Mouse (Mus musculus) midbrain, embryonic 16.5 days (tissue): ENCODE measurements around the gene Fbxl4. TPM values are rescaled to one million over a fixed set of nuclear protein-coding genes. Genes with fewer than 3 reads are reported as not detected.

ENCODE experiments used
- ATAC-seq: fragments of 200-750 bp; cut with Nextera tagmentation; 2 replicates; pipeline ENCODE4 v1.8.0; 2017; ENCODE audit warnings: moderate TSS enrichment
- H3K27ac ChIP-seq: fragments of 300-500 bp; sonication (generic); 2 replicates; pipeline ENCODE4 v1.5.1; 2014; ENCODE audit warnings: mild to moderate bottlenecking, low read length, mixed read lengths
- H3K27me3 ChIP-seq: fragments of 300-500 bp; sonication (generic); 2 replicates; pipeline ENCODE4 v1.6.1; 2014; ENCODE audit warnings: low read depth, low read length, mixed read lengths; ENCODE audit not compliant: control insufficient read depth, insufficient read depth
- H3K36me3 ChIP-seq: fragments of 300-500 bp; sonication (generic); 2 replicates; pipeline ENCODE4 v1.6.1; 2014; ENCODE audit warnings: mild to moderate bottlenecking, low read length, moderate library complexity, mixed read lengths; ENCODE audit not compliant: control insufficient read depth, insufficient read depth
- H3K4me1 ChIP-seq: fragments of 300-500 bp; sonication (generic); 2 replicates; pipeline ENCODE4 v1.6.1; 2014; ENCODE audit warnings: mild to moderate bottlenecking, low read length, mixed read lengths; ENCODE audit not compliant: control insufficient read depth, insufficient read depth
- H3K4me2 ChIP-seq: fragments of 300-500 bp; sonication (generic); 2 replicates; pipeline ENCODE4 v1.6.1; 2014; ENCODE audit warnings: mild to moderate bottlenecking, low read length, mixed read lengths
- H3K4me3 ChIP-seq: fragments of 300-500 bp; sonication (generic); 2 replicates; pipeline ENCODE4 v1.5.1; 2014; ENCODE audit warnings: low read depth, mild to moderate bottlenecking, low read length, moderate library complexity, mixed read lengths
- H3K9ac ChIP-seq: fragments of 300-500 bp; sonication (generic); 2 replicates; pipeline ENCODE4 v1.6.1; 2014; ENCODE audit warnings: low read depth, low read length, mixed read lengths
- H3K9me3 ChIP-seq: fragments of 300-500 bp; sonication (generic); replicated peaks from 2 replicates; pipeline ENCODE4 v1.6.1; 2014; ENCODE audit warnings: mild to moderate bottlenecking, low read length, mixed read lengths; ENCODE audit not compliant: control insufficient read depth, poor library complexity, severe bottlenecking
- WGBS: fragments of 180-500 bp; shearing (Covaris S2); extraction: QIAGEN DNeasy Blood & Tissue Kit; methylation state at CpG from one replicate; pipeline ENCODE4 v1.1.7; 2014; 5-methylcytosine and 5-hydroxymethylcytosine counted together
- polyA plus RNA-seq: library from polyadenylated mRNA; unstranded; fragments of >200 nt; fragmentation: Nextera tagmentation; extraction: Ambion mirVana; gene quantifications from 2 replicates; pipeline ENCODE4 v1.2.1, GENCODE M21; 2015

The Fbxl4 gene
- polyA plus RNA-seq, 1 experiment from 2014 or later, result 17.3 TPM

DNA sequence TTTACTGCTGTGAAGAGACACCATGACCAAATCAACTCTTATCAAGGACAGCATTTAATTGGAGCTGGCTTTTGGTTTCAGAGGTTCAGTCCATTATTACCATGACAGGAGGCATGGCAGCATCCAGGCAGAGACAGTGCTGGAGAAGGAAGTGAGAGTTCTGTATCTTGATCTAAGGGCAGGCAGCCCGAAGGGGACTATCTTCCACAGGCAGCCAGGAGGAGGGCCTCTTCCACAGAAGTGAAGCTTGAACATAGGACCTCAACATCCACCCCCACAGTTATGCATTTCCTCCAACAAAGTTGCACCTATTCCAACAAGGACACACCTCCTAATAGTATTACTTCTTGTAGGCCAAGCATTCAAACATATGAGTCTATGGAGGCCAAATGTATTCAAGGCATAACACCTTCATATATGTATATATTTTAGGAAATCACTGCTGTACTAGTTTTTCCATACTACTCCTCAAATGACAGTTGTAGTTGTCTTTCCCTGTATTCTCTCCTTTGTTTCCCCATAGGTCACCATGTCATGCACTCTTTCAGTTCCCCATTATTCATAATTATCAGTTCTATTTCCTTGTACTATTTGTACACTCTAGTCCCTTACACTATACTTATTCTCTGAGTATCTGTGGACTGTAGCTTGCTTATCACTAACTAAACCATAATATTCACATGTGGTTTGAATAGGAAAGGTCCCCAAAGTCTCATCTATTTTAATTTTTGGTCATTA is 26.4 kb downstream of the Fbxl4 start:
- no peak overlapping the region for H3K9ac ChIP-seq
- H3K4me2 ChIP-seq, result no peak overlapping the region
- no peaks in the 10 kb centered on the region for H3K27me3 ChIP-seq
- no peaks in the 10 kb centered on the region for H3K9me3 ChIP-seq
- H3K36me3 ChIP-seq, result no peaks in the 10 kb centered on the region
- H3K27ac ChIP-seq, result no peak overlapping the region
- H3K4me3 ChIP-seq, result no peak overlapping the region
- WGBS, result 91% methylated on average over 1 of the region's 1 CpGs
- ATAC-seq, result no peak
- H3K4me1 ChIP-seq, result no peaks in the 10 kb centered on the region

DNA sequence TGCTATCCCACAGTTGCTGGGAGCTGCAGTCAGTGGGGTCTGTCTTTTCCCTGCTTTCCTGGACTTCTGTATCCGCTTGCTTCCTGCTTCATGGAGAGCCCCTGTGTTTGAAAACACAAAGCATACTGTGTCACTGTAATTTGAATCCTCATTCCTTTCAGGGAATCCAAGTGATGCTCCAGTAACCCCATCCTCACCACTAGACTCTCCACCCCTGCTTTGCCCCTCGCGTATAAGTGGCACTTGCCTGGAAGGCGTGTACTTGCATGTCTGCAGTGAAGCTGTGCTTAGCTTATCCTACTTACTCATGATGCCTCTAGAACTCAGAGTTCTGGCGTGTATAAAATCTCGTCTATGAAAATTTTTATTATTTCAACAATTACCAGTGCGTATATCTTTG is 32.7 kb downstream of the Fbxl4 start:
- Histone ChIP-seq H3K4me2 (no peak overlapping the region), H3K4me1 (peaks cover 8% of the 10 kb centered on the region), H3K27me3 (no peaks in the 10 kb centered on the region), H3K9ac (no peak overlapping the region), H3K27ac (no peak overlapping the region), H3K9me3 (no peaks in the 10 kb centered on the region), H3K4me3 (no peak overlapping the region), H3K36me3 (no peaks in the 10 kb centered on the region)
- ATAC-seq, result no peak
- WGBS, result 45% methylated on average over 7 of the region's 7 CpGs

DNA sequence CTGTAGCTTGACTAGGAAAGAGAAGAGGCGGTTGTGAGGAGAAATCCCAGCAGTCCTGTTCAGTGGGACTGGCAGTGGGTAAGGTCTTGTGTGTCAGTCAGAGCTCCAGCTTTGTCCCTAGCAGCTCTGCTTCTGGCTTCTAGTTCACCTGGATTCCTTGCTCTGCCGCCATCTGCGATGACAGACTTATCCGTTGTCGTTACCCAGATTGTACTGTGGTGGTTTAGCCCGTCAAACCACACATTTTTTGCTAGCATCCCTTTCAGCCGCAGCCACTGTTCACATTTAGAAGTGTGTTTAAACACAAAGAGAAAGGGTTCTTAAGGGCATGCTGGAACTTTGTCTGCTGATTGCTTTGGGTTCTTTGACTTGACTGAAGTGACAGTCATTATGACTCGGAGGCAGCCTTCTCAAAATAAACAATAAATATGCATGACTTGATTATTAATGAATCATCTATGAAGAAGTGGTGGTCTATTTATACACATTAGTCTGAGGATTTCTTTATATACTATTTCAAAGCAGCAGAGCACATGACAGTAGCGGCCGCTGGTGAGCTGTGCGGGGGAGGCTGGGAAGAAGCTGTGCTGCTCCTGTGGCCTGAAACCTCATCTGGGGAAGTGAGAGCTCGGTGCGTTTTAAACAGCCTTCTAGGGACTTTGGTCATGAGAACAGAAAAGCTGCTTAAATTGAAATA is 35.6 kb downstream of the Fbxl4 start:
- Histone ChIP-seq H3K36me3 (no peaks in the 10 kb centered on the region), H3K9ac (no peak overlapping the region), H3K4me3 (no peak overlapping the region), H3K27ac (no peak overlapping the region), H3K27me3 (no peaks in the 10 kb centered on the region), H3K4me2 (no peak overlapping the region; the same call in 1 of the 2 replicates), H3K4me1 (peaks cover 8% of the 10 kb centered on the region), H3K9me3 (no peaks in the 10 kb centered on the region)
- 48% methylated on average over 13 of the region's 13 CpGs for WGBS
- ATAC-seq, result peak; percentile 74

DNA sequence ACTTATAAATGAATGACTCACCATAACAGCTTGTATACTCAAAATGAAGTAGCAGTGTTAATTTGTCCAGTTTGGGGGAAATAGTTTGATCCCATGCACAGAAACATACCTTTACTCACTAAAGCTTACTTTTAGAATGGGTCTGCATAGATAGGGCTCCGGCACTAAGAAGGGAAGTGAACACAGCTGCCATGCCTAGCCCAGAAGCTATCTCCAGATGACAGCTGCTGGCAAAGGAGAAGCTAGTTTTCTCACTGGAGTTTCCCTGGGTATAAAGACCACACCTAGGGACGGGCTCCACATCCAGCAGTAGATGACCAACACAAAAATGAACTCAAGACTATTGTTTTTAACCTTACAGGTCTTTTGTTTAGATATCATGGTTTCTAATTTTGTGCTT is 38.1 kb downstream of the Fbxl4 start:
- no peak overlapping the region for H3K4me3 ChIP-seq
- no peak overlapping the region for H3K27ac ChIP-seq
- no peak overlapping the region for H3K9ac ChIP-seq
- no peaks in the 10 kb centered on the region for H3K9me3 ChIP-seq
- H3K4me2 ChIP-seq, result no peak overlapping the region
- 0 out of 2 replicates have a peak, but pooled peaks cover 3% of the 10 kb centered on the region for H3K36me3 ChIP-seq
- 89% methylated on average over 2 of the region's 2 CpGs for WGBS
- no peak for ATAC-seq
- peaks cover 8% of the 10 kb centered on the region for H3K4me1 ChIP-seq
- H3K27me3 ChIP-seq, result no peaks in the 10 kb centered on the region

DNA sequence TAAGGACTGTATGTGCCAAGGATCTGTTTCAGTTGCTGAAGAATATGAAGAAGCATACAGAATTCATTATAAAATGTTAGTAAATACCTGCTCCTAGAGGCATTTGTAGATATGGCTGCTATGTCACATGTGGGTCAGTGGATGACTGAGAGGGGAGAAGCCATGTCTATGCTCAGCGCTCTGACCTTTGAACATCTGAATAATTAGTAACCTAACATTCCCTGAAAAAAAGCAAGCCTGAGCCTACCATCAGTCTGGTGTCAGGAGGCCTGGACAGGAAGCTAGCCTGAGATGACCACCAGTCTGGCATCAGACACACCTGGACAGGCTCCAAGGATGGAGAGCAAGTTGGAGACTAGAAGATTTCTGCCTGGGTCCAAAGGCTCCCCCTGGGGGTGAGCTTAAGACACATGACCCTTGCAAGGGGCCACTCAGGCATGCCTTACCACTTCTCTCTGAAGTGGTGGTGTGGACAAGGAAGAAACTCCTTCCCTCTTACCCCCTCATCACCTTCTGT is 39.2 kb downstream of the Fbxl4 start:
- no peak for ATAC-seq
- H3K4me3 ChIP-seq, result no peak overlapping the region
- H3K9ac ChIP-seq, result no peak overlapping the region
- H3K9me3 ChIP-seq, result no peaks in the 10 kb centered on the region
- 96% methylated on average over 1 of the region's 1 CpGs for WGBS
- H3K36me3 ChIP-seq, result 0 out of 2 replicates have a peak, but pooled peaks cover 3% of the 10 kb centered on the region
- H3K4me1 ChIP-seq, result peaks cover 8% of the 10 kb centered on the region
- no peaks in the 10 kb centered on the region for H3K27me3 ChIP-seq
- no peak overlapping the region for H3K4me2 ChIP-seq
- no peak overlapping the region for H3K27ac ChIP-seq

DNA sequence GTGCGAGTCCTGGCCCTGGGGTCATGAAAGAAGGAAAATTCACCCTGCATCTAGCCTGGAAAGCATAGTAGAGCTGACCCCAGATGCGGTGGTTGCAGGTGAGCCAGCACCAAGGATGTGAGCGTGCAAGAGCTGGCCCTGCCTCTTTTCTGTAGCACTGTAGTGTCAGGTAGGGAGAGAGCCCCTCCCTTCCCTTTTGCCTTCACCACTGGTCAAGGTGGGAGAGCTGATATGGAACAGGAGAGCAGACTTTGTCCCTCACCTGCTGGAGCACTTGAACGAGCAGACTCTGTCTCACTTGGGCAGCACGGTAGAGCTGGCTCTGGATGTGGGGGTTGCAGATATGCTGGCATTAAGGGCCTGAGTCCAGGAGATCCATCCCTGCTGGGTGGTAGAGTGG is 39.7 kb downstream of the Fbxl4 start:
- H3K27ac ChIP-seq, result no peak overlapping the region
- no peaks in the 10 kb centered on the region for H3K27me3 ChIP-seq
- 0 out of 2 replicates have a peak, but pooled peaks cover 3% of the 10 kb centered on the region for H3K36me3 ChIP-seq
- H3K4me1 ChIP-seq, result peaks cover 8% of the 10 kb centered on the region
- H3K9ac ChIP-seq, result no peak overlapping the region
- H3K4me3 ChIP-seq, result no peak overlapping the region
- 95% methylated on average over 5 of the region's 5 CpGs for WGBS
- no peaks in the 10 kb centered on the region for H3K9me3 ChIP-seq
- no peak for ATAC-seq
- H3K4me2 ChIP-seq, result no peak overlapping the region

DNA sequence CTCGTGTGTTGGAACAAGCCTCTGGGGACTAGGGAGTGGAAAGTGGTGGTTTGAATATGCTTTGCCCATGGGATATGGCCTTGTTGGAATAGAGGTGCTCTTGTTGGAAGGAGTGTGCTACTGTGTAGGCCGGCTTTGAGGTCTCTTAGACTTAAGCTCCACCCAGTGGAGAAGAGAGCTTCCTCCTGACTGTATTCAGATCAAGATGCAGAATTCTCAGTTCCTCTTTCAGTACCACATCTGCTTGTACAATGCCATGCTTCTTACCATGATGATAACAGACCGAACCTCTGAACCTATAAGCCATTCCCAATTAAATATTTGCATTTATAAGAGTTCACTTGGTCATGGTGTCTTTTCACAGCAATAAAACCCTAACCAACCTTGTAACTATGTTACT is 44.7 kb downstream of the Fbxl4 start:
- H3K9ac ChIP-seq, result no peak overlapping the region
- H3K27me3 ChIP-seq, result no peaks in the 10 kb centered on the region
- no peak overlapping the region for H3K4me3 ChIP-seq
- no peak overlapping the region for H3K27ac ChIP-seq
- H3K9me3 ChIP-seq, result no peaks in the 10 kb centered on the region
- H3K4me1 ChIP-seq, result no peaks in the 10 kb centered on the region
- ATAC-seq, result no peak
- H3K36me3 ChIP-seq, result 0 out of 2 replicates have a peak, but pooled peaks cover 3% of the 10 kb centered on the region
- 86% methylated on average over 3 of the region's 3 CpGs for WGBS
- no peak overlapping the region for H3K4me2 ChIP-seq

DNA sequence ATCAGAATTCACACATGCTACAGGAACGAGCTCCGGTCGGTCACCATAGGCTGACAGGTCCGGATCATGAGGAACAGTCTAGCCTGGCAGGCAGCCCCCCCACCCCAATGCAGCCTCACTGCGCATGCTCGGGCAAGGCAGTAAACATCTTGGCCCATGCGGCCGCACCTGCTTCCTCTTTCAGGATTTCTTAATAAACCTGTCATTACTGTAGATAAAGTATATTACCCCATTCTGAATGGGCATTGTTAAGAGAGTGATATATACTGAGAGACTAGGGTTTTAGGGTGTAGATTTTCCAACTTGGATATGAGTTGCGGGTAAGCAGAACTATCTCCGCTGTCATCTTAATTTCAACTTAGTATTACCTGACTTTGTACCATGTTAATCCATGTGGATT is 45.6 kb downstream of the Fbxl4 start:
- no peak overlapping the region for H3K4me3 ChIP-seq
- no peak overlapping the region for H3K27ac ChIP-seq
- no peak overlapping the region for H3K4me2 ChIP-seq
- 0 out of 2 replicates have a peak, but pooled peaks cover 3% of the 10 kb centered on the region for H3K36me3 ChIP-seq
- no peaks in the 10 kb centered on the region for H3K9me3 ChIP-seq
- no peaks in the 10 kb centered on the region for H3K27me3 ChIP-seq
- H3K9ac ChIP-seq, result no peak overlapping the region
- 96% methylated on average over 10 of the region's 10 CpGs for WGBS
- ATAC-seq, result no peak
- no peaks in the 10 kb centered on the region for H3K4me1 ChIP-seq

DNA sequence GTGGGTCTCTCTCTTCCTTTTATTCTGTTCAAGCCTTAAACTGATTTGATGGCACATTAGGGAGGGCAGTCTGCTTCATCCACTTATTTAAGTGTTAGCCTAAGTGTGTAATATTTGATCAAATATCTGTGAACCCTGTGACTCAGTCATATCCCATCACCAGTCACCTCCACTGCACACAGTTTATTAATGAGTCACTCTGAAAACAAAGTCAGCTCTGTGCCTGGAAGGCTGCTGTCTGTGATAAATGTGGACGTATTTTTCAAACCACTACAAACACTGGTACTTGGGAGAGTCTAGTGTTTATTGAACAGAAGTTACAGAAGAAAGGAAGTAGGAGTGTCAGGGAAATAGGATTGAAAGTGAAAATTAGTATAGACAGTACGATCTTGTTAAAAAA is 63.3 kb downstream of the Fbxl4 start:
- ATAC-seq, result no peak
- Histone ChIP-seq H3K9me3 (no peaks in the 10 kb centered on the region), H3K36me3 (no peaks in the 10 kb centered on the region), H3K4me1 (no peaks in the 10 kb centered on the region), H3K27ac (no peak overlapping the region), H3K27me3 (no peaks in the 10 kb centered on the region), H3K4me2 (no peak overlapping the region), H3K4me3 (no peak overlapping the region), H3K9ac (no peak overlapping the region)
- 80% methylated on average over 2 of the region's 2 CpGs for WGBS
